Mouse (Mus musculus): ENCODE results near the gene Creld1. TPM values are rescaled to one million over a fixed set of nuclear protein-coding genes. Genes with fewer than 3 reads are reported as not detected.

The Creld1 gene
- total and polyA plus RNA-seq, 3 experiments: 3.4 to 12.9 (median 4.3) TPM

GRCm38 (mm10) chr6:113523420-113523819, 40.3 kb downstream of the Creld1 start:
- no peak overlapping the region for H3K4me2 ChIP-seq (ENCODE audit: insufficient read depth, low read depth, poor library complexity, severe bottlenecking)
- no peak for TF ChIP-seq CHD2 (IDR thresholded peaks at IDR 0.05; ENCODE audit: low read length)
- peak; percentile 43; the same call in 1 of the 2 replicates for TF ChIP-seq BHLHE40 (IDR thresholded peaks at IDR 0.05; ENCODE audit: low read depth, low read length)
- TF ChIP-seq MAX (IDR thresholded peaks at IDR 0.05; ENCODE audit: low read length): peak; percentile 42; the same call in 1 of the 2 replicates
- TF ChIP-seq MYC (IDR thresholded peaks at IDR 0.05; ENCODE audit: low read depth, low read length): peak; percentile 34; the same call in 1 of the 2 replicates
- in situ Hi-C loops (cut with MboI; ENCODE audit: low pct_ligation_motif_present, low pct_unique_long_range_greater_than_20kb, low sequenced_read_pairs): no loop called here
- H3K9me3 ChIP-seq (replicated peaks; ENCODE audit: low read length): no peaks in the 10 kb centered on the region
- H3K27ac ChIP-seq (ENCODE audit: insufficient read depth, low read depth): peak overlapping the region; percentile 54
- peaks cover 42 to 75% of the 10 kb centered on the region in 2 experiments for H3K36me3 ChIP-seq (replicated peaks in 1 of 2; ENCODE audit: control insufficient read depth in 1 of 2, insufficient read depth in 1 of 2, low read length in 1 of 2)
- no peak for DNase-seq (ENCODE audit: extremely low read depth)
- peaks cover 27% of the 10 kb centered on the region for H3K79me2 ChIP-seq (replicated peaks; ENCODE audit: control insufficient read depth, extremely low read depth, insufficient read depth, poor library complexity, severe bottlenecking)
- H3K27me3 ChIP-seq (replicated peaks): no peaks in the 10 kb centered on the region
- dilution Hi-C loops (cut with MboI; ENCODE audit: extremely low pct_ligation_motif_present, extremely low pct_unique_long_range_greater_than_20kb, low sequenced_read_pairs): no loop called here
- no peak overlapping the region for H3K9ac ChIP-seq (ENCODE audit: insufficient read depth, low read depth)
- H3K4me1 ChIP-seq (ENCODE audit: control insufficient read depth in 1 of 2, insufficient read depth in 2 of 2): peaks cover 6 to 39% of the 10 kb centered on the region in 2 experiments
- no peak overlapping the region for H3K4me3 ChIP-seq (replicated peaks in 1 of 3; ENCODE audit: low read depth in 2 of 3, low read length in 2 of 3, poor library complexity in 1 of 3)

GRCm38 (mm10) chr6:113530932-113531839, 48.1 kb downstream of the Creld1 start, which contains the start of the genes Emc3 and Fancd2:
Gene Emc3 (minus strand): TSS chr6:113531652.
Gene Fancd2 (plus strand): TSS chr6:113531682.
- peak; percentile 94 for TF ChIP-seq KAT2A (IDR thresholded peaks at IDR 0.05; ENCODE audit: insufficient replicate concordance, low read length)
- TF ChIP-seq RAD21 (IDR thresholded peaks at IDR 0.05; ENCODE audit: low read depth, low read length): no peak
- TF ChIP-seq MEF2A (IDR thresholded peaks at IDR 0.05; ENCODE audit: borderline replicate concordance, low read depth, low read length): peak; percentile 82
- TF ChIP-seq ZNF384 (IDR thresholded peaks at IDR 0.05; ENCODE audit: low read depth, low read length): peak; percentile 35; the same call in 1 of the 2 replicates
- no peak for TF ChIP-seq CHD1 (IDR thresholded peaks at IDR 0.05; ENCODE audit: low read depth, low read length)
- peak; percentile 63 for TF ChIP-seq ETS1 (conservative IDR thresholded peaks at IDR 0.05; ENCODE audit: low read depth, low read length)
- TF ChIP-seq MYC (IDR thresholded peaks at IDR 0.05; ENCODE audit: low read depth, low read length): peak; percentile 80
- TF ChIP-seq NELFE (IDR thresholded peaks at IDR 0.05; ENCODE audit: low read depth, low read length): peak; percentile 80
- no peak for TF ChIP-seq USF1 (IDR thresholded peaks at IDR 0.05; ENCODE audit: low read depth, low read length)
- TF ChIP-seq E2F4 (IDR thresholded peaks at IDR 0.05; ENCODE audit: insufficient replicate concordance, low read depth, low read length): peak; percentile 98
- TF ChIP-seq POLR2AphosphoS2 (IDR thresholded peaks at IDR 0.05; ENCODE audit: low read depth, low read length): peak; percentile 67; the same call in 1 of the 2 replicates
- peak; percentile 96 for TF ChIP-seq MXI1 (IDR thresholded peaks at IDR 0.05; ENCODE audit: low read depth, low read length)
- TF ChIP-seq ZKSCAN1 (IDR thresholded peaks at IDR 0.05; ENCODE audit: borderline replicate concordance, low read depth, low read length): no peak; the same call in 1 of the 2 replicates
- TF ChIP-seq TCF12 (IDR thresholded peaks at IDR 0.05; ENCODE audit: low read depth, low read length): peak; percentile 87
- peak; percentile 88 for TF ChIP-seq POLR2A (IDR thresholded peaks at IDR 0.05; ENCODE audit: low read depth, low read length)
- no peak for TF ChIP-seq MAFK (IDR thresholded peaks at IDR 0.05; ENCODE audit: insufficient replicate concordance, low read length)
- TF ChIP-seq ZMIZ1 (IDR thresholded peaks at IDR 0.05; ENCODE audit: low read depth, low read length): peak; percentile 48; the same call in 1 of the 2 replicates
- peak; percentile 93 for TF ChIP-seq HCFC1 (IDR thresholded peaks at IDR 0.05; ENCODE audit: low read depth, low read length)
- peak; percentile 76; the same call in 1 of the 2 replicates for TF ChIP-seq IRF4 (IDR thresholded peaks at IDR 0.05; ENCODE audit: low read depth, low read length)
- peak; percentile 100 for TF ChIP-seq SIN3A (IDR thresholded peaks at IDR 0.05; ENCODE audit: low read length)
- TF ChIP-seq MAX (IDR thresholded peaks at IDR 0.05; ENCODE audit: low read length): peak; percentile 89
- TF ChIP-seq ELF1 (IDR thresholded peaks at IDR 0.05; ENCODE audit: low read depth, low read length): peak; percentile 98
- peak; percentile 82 for TF ChIP-seq GABPA (IDR thresholded peaks at IDR 0.05; ENCODE audit: insufficient replicate concordance, low read depth, low read length)
- TF ChIP-seq NRF1 (IDR thresholded peaks at IDR 0.05; ENCODE audit: low read depth, low read length): peak; percentile 45
- TF ChIP-seq TBP (conservative IDR thresholded peaks at IDR 0.05; ENCODE audit: low read depth, low read length): peak; percentile 80
- no peak for TF ChIP-seq JUND (conservative IDR thresholded peaks at IDR 0.05; ENCODE audit: low read depth, low read length)
- H3K36me3 ChIP-seq (replicated peaks in 1 of 2; ENCODE audit: control insufficient read depth in 1 of 2, insufficient read depth in 1 of 2, low read length in 1 of 2): peaks cover 18 to 46% of the 10 kb centered on the region in 2 experiments
- peak within 1 kb of the TSS; percentile 18; the same call in 1 of the 2 replicates for H3K27ac ChIP-seq (ENCODE audit: insufficient read depth, low read depth)
- peak within 1 kb of the TSS; percentile 78 for H3K9ac ChIP-seq (ENCODE audit: insufficient read depth, low read depth)
- dilution Hi-C loops (cut with MboI; ENCODE audit: extremely low pct_ligation_motif_present, extremely low pct_unique_long_range_greater_than_20kb, low sequenced_read_pairs): no loop called here
- peak; percentile 86 for DNase-seq (ENCODE audit: extremely low read depth)
- H3K4me2 ChIP-seq (ENCODE audit: insufficient read depth, low read depth, poor library complexity, severe bottlenecking): peak within 1 kb of the TSS; percentile 85
- in situ Hi-C loops (cut with MboI; ENCODE audit: low pct_ligation_motif_present, low pct_unique_long_range_greater_than_20kb, low sequenced_read_pairs): no loop called here
- peak within 1 kb of the TSS; percentile 90 to 100 (median 95) for H3K4me3 ChIP-seq (replicated peaks in 1 of 3; ENCODE audit: low read depth in 2 of 3, low read length in 2 of 3, poor library complexity in 1 of 3)
- H3K9me3 ChIP-seq (replicated peaks; ENCODE audit: low read length): no peaks in the 10 kb centered on the region
- no peaks in the 10 kb centered on the region for H3K27me3 ChIP-seq (replicated peaks)
- H3K79me2 ChIP-seq (replicated peaks; ENCODE audit: control insufficient read depth, extremely low read depth, insufficient read depth, poor library complexity, severe bottlenecking): peaks cover 51% of the 10 kb centered on the region
- peaks cover 4 to 34% of the 10 kb centered on the region in 2 experiments for H3K4me1 ChIP-seq (ENCODE audit: control insufficient read depth in 1 of 2, insufficient read depth in 2 of 2)

All from CH12.LX (cell line).